Mouse (Mus musculus) C2C12 (cell line): ENCODE measurements at regions not wholly inside any gene's neighbourhood (a gene's known extent, or its start where the extent isn't known, plus 50 kb on each side); places are given as distances from the start of the nearest gene placed in this dataset.

Experiments
- CEBPB ChIP-seq: IDR thresholded peaks from one replicate; pipeline ENCODE4 v1.6.1; 2011; ENCODE audit warnings: low read depth, mild to moderate bottlenecking, control low read depth, moderate library complexity
- CTCF ChIP-seq: IDR thresholded peaks from one replicate; pipeline ENCODE4 v1.5.1; 2011; ENCODE audit not compliant: control insufficient read depth, insufficient read depth, insufficient read length
- FOSL1 ChIP-seq: IDR thresholded peaks from one replicate; pipeline ENCODE4 v1.8.0; 2011; ENCODE audit warnings: mild to moderate bottlenecking, low read length; ENCODE audit not compliant: poor library complexity, insufficient read depth, severe bottlenecking
- MYOG ChIP-seq: IDR thresholded peaks from one replicate; pipeline ENCODE4 v1.6.1; 2011; ENCODE audit not compliant: control insufficient read depth, insufficient read length; ENCODE audit errors: extremely low read depth
- USF1 ChIP-seq: IDR thresholded peaks from one replicate; pipeline ENCODE4 v1.6.1; 2011; ENCODE audit warnings: low read depth, mild to moderate bottlenecking, control low read depth, moderate library complexity

GRCm38 (mm10) chr16:77719377-77719776 lies 117.5 kb upstream of the Gm11146 start:
- TF ChIP-seq CTCF = no peak
- TF ChIP-seq CEBPB = no peak
- TF ChIP-seq FOSL1 = no peak
- TF ChIP-seq MYOG = no peak
- no peak for TF ChIP-seq USF1
